Mouse (Mus musculus) thymus, adult 2 months (tissue): ENCODE data around the gene Mettl23. TPM values are rescaled to one million over a fixed set of nuclear protein-coding genes. Genes with fewer than 3 reads are reported as not detected.

Experiments used
- DNase-seq: peaks from one replicate; pipeline ENCODE4 v3.0.0; 2021
- H3K27ac ChIP-seq: fragments of 200-500 bp; 2 replicates; pipeline ENCODE4 v1.5.1; 2012; ENCODE audit warnings: low read length, control low read depth; ENCODE audit not compliant: control insufficient read depth, insufficient read depth
- H3K27me3 ChIP-seq: fragments of 200-500 bp; 2 replicates; pipeline ENCODE4 v1.6.1; 2012; ENCODE audit warnings: mild to moderate bottlenecking, low read length, moderate library complexity, mixed read lengths; ENCODE audit not compliant: control insufficient read depth, insufficient read depth
- H3K36me3 ChIP-seq: fragments of 200-500 bp; 2 replicates; pipeline ENCODE4 v1.6.1; 2012; ENCODE audit warnings: mild to moderate bottlenecking, low read length, moderate library complexity; ENCODE audit not compliant: control insufficient read depth, insufficient read depth
- H3K4me1 ChIP-seq: fragments of 200-500 bp; replicated peaks from 2 replicates; pipeline ENCODE4 v1.6.1; 2012; ENCODE audit warnings: low read length; ENCODE audit not compliant: control insufficient read depth, insufficient read depth
- H3K4me3 ChIP-seq: fragments of 200-500 bp; 2 replicates; pipeline ENCODE4 v1.5.1; 2012; ENCODE audit warnings: mild to moderate bottlenecking, low read length, control low read depth, moderate library complexity; ENCODE audit not compliant: control insufficient read depth, insufficient read depth
- CTCF ChIP-seq: fragments of 200-500 bp; IDR thresholded peaks from 2 replicates; pipeline ENCODE4 v1.5.1; 2012; ENCODE audit warnings: mild to moderate bottlenecking, control low read depth, low read length, moderate library complexity, borderline replicate concordance; ENCODE audit not compliant: control insufficient read depth, poor library complexity, insufficient read depth; ENCODE audit errors: extremely low read depth
- POLR2A ChIP-seq: fragments of 200-500 bp; IDR thresholded peaks from 2 replicates; pipeline ENCODE4 v1.6.1; 2012; ENCODE audit warnings: mild to moderate bottlenecking, low read length, control low read depth, moderate library complexity; ENCODE audit not compliant: control insufficient read depth, poor library complexity, insufficient read depth; ENCODE audit errors: extremely low read depth
- WGBS: fragments of 180-500 bp; shearing (Covaris S2); methylation state at CpG from one replicate; pipeline ENCODE4 v1.1.7; 2018; 5-methylcytosine and 5-hydroxymethylcytosine counted together
- polyA plus RNA-seq: library from polyadenylated mRNA; depleted of rRNA; stranded (reverse); fragments of >200 nt; gene quantifications from 2 replicates; pipeline ENCODE4 v1.2.3, GENCODE M21; 2012

The Mettl23 gene
- polyA plus RNA-seq, 1 experiment: 82.6 TPM

DNA sequence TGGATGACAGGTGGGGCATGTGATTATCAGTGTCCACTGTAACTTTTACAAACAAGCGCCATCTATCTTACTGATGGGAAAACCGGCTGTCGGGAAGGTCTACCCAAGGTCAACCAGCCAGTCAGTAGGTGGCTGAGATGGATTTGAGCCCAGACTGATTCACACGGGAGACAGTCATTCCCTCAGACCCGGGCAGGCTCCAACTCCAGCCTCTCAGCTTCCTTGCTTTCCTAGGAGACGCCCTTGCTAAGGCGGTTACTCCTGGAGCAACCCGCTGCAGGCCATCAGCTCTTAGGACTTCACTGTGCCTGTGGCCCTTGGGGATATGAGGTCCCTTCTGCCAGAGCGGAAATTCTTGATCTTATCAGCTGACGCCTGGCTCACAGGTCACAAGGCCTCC lies 21.4 kb downstream of the Mettl23 start:
- H3K27me3 ChIP-seq: no peaks in the 10 kb centered on the region
- H3K36me3 ChIP-seq: peaks cover 14% of the 10 kb centered on the region
- TF ChIP-seq POLR2A (no peak), CTCF (no peak)
- H3K4me3 ChIP-seq: no peak overlapping the region
- no peaks in the 10 kb centered on the region for H3K4me1 ChIP-seq
- no peak overlapping the region for H3K27ac ChIP-seq
- 97% methylated on average over 10 of the region's 10 CpGs for WGBS
- DNase-seq: no peak

DNA sequence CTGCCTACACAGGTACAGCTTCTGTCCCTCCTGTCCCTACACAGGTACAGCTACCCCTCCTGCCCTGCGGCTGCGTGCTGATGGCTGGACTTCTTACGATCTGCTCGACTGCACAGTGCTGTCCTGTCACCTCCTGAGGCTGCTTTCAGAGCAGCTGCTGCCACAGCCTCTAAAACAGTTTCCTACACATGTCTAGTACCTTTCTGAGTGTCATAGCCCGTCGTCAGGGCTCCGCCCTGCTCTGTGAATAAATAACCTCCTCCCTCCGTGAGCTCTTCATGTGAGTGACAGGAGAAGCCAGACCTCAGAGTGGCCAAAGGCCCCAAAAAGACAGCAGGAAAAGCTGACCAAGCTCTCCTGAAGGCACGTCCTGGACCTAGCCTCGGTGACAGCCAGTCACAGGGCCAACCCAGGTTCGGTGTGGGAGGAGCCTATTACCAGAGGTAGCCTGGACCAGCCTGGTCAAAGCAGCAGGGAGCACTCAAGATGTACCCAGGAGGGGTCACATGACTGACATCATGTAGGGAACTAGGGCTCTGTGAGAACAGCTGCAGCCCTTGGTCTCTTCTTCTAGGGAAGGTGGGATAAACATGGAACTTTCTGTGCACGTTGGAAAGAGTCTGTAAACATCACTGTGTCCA lies 23.0 kb downstream of the Mettl23 start:
- H3K4me1 ChIP-seq: no peaks in the 10 kb centered on the region
- peaks cover 11% of the 10 kb centered on the region for H3K36me3 ChIP-seq
- TF ChIP-seq POLR2A: no peak
- TF ChIP-seq CTCF: no peak
- H3K27me3 ChIP-seq: no peaks in the 10 kb centered on the region
- H3K4me3 ChIP-seq: no peak overlapping the region
- no peak for DNase-seq
- H3K27ac ChIP-seq: no peak overlapping the region
- WGBS: 94% methylated on average over 12 of the region's 12 CpGs

DNA sequence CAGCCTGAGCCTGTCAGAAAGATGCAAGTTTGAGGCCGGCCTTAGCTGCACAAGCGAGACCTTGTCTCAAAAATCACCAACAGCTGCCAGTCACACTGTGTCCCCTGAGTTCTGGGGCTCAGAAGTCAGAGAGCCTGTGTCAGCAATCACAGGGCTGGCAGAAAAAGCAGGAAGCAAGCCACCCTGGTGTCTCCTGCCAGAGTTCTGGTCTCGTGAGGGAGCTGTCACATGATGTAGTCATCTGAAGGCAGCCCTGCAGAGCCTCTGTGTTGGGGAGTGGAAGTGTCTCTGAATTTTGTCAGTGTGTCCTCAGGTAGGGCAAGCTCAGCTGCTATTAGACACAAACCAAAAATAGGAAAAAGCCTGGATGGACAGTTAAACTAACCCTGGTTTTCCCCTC lies 25.1 kb downstream of the Mettl23 start:
- no peak overlapping the region for H3K4me3 ChIP-seq
- H3K27ac ChIP-seq: no peak overlapping the region
- TF ChIP-seq CTCF: no peak
- TF ChIP-seq POLR2A: no peak
- H3K27me3 ChIP-seq: no peaks in the 10 kb centered on the region
- DNase-seq: no peak
- peaks cover 14% of the 10 kb centered on the region for H3K36me3 ChIP-seq
- 75% methylated on average over 3 of the region's 3 CpGs for WGBS
- no peaks in the 10 kb centered on the region for H3K4me1 ChIP-seq

DNA sequence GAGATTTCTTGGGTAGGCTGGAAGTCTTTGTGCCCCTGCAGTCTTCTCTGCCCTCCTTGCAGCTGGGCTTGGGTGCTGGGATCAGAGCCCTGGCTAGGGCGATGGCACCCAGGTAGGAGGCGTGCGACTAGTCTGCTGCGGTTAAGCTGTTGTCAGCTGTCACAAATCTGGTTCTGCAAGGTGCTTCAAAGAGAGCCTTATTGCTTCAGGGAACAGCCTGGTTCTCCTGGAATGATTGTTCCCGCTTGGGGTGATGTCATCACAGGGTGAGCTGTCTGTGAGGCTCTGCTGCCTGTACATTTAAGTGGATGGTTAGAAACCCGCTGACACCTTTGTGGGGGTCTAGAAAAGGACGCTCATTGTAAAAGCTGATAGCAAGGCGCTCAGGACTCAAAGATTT lies 26.1 kb downstream of the Mettl23 start:
- Histone ChIP-seq H3K4me3 (no peak overlapping the region), H3K27me3 (no peaks in the 10 kb centered on the region), H3K27ac (no peak overlapping the region; the same call in 1 of the 2 replicates), H3K36me3 (peaks cover 14% of the 10 kb centered on the region), H3K4me1 (no peaks in the 10 kb centered on the region)
- 96% methylated on average over 8 of the region's 8 CpGs for WGBS
- no peak for DNase-seq
- TF ChIP-seq POLR2A: no peak
- TF ChIP-seq CTCF: no peak

DNA sequence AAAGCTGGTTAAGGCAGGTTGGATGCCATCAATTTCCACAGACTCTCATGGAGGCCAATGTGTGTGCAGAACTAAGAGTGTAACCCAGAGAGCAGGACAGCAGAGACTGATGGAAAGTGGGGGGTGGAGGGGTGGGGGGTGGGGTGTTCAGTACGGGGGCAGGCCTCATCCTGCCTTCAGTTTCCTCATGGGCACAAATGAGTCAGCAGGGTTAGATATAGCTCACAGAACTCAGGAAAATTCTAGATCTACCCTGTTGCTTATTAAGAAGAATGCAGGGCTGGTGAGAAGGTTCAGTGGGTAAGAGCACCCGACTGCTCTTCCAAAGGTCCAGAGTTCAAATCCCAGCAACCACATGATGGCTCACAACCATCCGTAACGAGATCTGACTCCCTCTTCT lies 26.6 kb downstream of the Mettl23 start:
- no peak for DNase-seq
- no peak for TF ChIP-seq POLR2A
- no peak for TF ChIP-seq CTCF
- Histone ChIP-seq H3K4me3 (no peak overlapping the region), H3K27ac (no peak overlapping the region), H3K4me1 (no peaks in the 10 kb centered on the region), H3K27me3 (no peaks in the 10 kb centered on the region), H3K36me3 (peaks cover 14% of the 10 kb centered on the region)
- 94% methylated on average over 4 of the region's 4 CpGs for WGBS

DNA sequence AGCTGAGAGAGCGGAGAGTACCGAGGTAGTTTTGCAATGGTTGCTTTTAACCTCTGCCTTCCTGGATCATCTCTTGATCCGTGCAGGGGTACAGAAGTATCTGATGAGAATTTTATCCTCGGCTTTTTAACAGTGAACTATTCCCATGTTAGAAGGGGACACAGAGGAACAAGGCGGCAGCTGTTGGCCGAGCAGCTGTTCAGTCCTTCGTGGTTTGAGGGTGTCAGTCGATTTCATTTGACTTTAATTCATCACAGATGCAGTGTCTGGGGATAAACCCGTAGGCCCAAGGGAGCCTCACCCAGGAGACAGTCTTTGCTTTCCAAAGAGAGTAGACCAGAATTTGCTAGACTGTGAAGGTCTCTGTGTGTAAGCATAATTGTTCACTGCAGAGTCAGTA lies 28.5 kb downstream of the Mettl23 start:
- no peak overlapping the region for H3K27ac ChIP-seq
- WGBS: 90% methylated on average over 9 of the region's 9 CpGs
- no peak overlapping the region for H3K4me3 ChIP-seq
- H3K4me1 ChIP-seq: no peaks in the 10 kb centered on the region
- peaks cover 10% of the 10 kb centered on the region; the same call in 1 of the 2 replicates for H3K36me3 ChIP-seq
- H3K27me3 ChIP-seq: no peaks in the 10 kb centered on the region
- DNase-seq: no peak
- TF ChIP-seq CTCF (no peak), POLR2A (no peak)

DNA sequence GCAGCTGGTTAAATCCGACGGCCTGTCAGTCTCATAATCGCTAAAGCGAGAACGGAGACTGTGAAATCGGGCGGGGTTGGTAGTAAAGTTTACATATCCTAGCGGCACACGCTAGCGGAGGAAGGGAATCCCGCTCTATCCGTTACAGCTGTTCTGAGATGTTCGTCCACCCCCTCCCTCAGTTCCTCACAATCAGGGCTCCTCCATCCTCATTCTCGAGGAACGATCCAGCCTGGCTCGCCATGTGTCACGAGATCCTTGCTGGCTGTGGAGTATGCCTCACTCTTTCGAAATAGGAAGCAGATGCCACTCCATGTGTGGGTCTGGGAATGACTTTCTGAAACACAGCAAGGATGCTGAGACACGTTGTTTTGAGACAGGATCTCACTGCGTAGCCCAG lies 30.9 kb downstream of the Mettl23 start:
- Histone ChIP-seq H3K27ac (no peak overlapping the region), H3K4me3 (no peak overlapping the region), H3K4me1 (no peaks in the 10 kb centered on the region), H3K27me3 (no peaks in the 10 kb centered on the region), H3K36me3 (peaks cover 10% of the 10 kb centered on the region; the same call in 1 of the 2 replicates)
- 97% methylated on average over 20 of the region's 20 CpGs for WGBS
- TF ChIP-seq POLR2A (no peak), CTCF (no peak)
- DNase-seq: no peak
